Mouse (Mus musculus): ENCODE results near the gene Mab21l3.

DNA sequence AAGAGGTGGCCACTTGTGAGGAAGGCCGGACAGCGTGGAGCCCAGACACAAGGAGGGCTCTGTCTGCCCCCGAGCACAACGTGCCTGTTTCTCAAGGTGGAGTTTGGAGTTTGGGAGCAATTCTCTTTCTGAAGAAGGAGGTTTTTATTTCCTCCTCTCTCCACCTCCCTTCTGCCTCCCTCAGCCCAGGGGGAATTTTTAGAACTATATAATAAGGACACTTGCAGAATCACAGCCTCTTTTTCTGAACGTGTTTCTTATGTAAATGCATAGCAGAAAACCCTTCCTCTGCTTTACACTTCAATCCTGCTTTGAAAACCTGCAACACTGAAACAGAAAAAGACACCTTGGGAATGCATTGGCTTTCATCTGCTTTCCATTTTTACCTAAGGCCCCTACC, 54.7 kb downstream of the Mab21l3 start:
- TF ChIP-seq HCFC1 (IDR thresholded peaks at IDR 0.05; ENCODE audit: borderline replicate concordance, insufficient read depth, low read length) (no peak), CHD2 (IDR thresholded peaks at IDR 0.05; ENCODE audit: low read depth, low read length) (no peak), ZC3H11A (IDR thresholded peaks at IDR 0.05; ENCODE audit: borderline replicate concordance, low read depth, low read length) (no peak), MAFK (IDR thresholded peaks at IDR 0.05; ENCODE audit: insufficient read depth, low read depth, low read length) (no peak), ZNF384 (IDR thresholded peaks at IDR 0.05; ENCODE audit: low read depth, low read length) (no peak)

All from ES-E14 (cell line).